Mouse (Mus musculus): ENCODE results near the gene Dnm3. TPM values are rescaled to one million over a fixed set of nuclear protein-coding genes. Genes with fewer than 3 reads are reported as not detected.

Dnm3 gene
- total RNA-seq, 2 experiments from 2014 or later, result 3.4 to 5.9 TPM

DNA sequence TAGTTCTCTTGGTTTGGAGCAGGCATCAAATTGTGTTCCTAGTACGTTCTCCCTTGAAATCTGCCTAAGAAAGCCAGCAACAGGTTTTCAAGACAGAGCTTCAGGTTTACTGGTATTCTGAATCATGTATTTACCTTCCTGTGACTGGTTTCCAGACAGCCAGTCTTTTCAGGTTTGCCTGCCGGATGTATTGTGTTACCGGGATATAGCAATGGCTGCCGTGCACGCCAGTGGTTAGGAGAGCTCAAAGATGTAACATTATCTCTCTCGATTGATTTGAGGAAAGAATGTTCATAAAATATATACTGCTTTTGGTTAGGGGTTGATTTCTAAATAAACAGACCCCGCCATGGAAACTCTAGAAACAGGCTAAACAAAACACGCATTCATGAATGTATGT, 264.8 kb downstream of the Dnm3 start:
- no peak for DNase-seq (ENCODE audit: low spot score)

DNA sequence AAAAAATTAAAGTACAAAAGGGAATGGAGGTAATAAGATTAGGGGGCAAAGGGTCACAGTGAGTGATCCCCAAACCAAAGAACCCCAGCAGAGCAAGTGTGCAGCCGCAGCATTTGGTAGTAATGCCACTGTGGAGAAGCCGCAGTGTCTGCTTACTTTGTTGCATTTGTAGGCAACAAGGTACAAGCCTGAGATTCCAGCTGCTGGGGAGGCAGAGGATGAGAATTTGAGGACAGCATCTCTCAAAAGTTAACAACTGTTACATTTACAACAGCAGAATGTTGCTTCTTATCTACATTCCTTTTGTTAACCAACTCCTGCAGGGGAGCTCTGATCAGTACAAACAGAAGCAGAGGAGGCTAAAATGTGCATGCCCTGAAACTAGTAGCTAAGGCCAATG, 267.3 kb downstream of the Dnm3 start:
- DNase-seq (ENCODE audit: low spot score), result no peak

DNA sequence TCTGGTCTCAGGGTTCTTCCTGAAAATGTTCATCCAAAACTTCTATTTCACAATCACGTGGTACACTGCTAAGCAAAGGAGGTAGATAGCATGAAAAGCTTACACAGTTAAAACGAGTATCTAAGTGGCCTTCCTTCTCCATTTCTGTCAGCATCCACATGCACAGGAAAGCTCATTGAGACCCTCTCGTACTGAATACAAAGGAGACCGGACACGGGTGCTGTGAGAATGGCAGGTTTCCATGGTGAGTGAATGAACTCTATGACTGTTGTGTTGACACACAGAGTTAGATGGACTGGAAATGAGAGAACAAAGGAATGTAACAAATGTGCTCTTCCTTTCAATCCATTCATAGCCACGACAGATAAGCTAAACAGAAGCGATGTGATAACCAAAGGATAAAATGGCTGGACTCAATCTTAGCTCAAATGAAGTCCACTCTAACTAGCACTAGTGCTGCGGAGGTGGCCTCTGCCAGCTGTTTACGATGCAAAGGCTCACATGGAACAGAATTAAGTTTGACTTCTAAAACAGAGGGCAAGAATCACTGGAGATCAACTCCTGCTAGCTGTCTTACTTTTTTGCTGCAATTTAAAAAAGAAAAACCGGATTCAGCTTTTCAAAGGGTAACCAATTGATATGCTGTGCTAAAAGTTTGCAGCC, 268.2 kb downstream of the Dnm3 start:
- DNase-seq (ENCODE audit: low spot score), result no peak

DNA sequence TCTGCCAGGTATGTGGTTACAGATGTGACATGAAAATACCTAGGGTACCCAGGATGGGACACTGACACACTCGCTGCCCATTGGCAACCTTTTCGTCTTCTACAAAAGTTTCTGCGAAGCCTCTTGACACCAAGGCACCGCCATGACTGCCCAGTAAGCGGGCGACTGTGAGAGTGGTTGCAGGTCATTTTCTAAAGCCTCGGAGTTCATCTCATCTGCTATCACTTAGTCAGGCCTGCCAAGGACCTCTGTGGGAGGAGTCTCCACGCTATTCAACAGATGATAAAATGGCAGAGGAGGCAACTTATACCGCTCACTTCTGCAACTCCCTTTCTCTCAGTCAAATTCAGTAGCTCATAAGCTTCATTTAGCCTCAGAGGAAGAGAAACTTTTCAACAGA, 268.8 kb downstream of the Dnm3 start:
- DNase-seq (ENCODE audit: low spot score), result no peak

DNA sequence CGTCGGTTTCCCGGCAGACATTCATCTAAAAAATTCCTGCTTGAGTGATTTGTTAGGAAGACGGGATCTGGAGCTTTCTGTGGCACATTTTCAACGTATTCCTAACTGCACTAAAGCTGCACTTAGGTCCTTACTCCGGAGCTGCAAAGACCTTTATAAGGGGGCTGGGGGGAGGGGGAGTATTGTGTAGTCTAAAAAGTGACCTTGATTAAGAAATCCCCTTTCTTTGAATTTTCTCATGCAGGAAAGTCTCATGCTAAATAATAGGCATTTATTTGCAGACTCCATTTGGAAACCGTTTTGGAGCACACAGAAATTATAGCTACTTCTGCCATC, 270.2 kb downstream of the Dnm3 start:
- no peak for DNase-seq (ENCODE audit: low spot score)

DNA sequence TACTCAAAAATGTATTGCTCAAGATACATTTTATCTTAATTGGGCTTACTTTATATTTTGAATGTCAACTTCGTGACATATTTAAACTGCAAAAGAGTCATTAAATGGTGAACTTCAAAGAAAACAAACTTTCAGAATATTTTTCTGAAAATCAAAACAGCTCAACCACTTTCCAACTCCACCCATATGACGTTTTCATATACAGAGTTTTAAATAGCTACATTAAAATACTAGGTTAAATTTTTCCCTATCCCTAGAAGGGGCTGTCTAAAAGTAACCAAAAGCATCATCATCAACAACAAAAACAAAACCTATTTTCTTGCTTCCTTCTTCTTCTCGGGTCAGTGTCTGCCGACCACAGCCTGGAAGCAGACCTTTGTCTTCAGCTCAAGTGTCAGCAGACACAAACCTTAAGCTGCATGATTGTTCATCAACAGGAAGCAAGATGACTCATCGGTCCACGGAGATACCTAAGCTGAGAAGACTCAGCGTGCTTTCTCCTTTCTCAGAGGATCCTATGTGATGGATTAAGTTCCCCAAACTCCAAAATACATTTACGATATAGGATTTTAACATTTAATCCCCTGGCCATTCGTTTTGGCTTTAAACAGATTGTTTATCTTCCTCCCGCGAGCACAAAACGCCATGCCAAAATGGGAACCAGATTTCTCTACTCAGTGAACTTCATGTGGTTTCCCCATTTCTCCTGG, 270.7 kb downstream of the Dnm3 start:
- DNase-seq (ENCODE audit: low spot score), result peak; percentile 16

DNA sequence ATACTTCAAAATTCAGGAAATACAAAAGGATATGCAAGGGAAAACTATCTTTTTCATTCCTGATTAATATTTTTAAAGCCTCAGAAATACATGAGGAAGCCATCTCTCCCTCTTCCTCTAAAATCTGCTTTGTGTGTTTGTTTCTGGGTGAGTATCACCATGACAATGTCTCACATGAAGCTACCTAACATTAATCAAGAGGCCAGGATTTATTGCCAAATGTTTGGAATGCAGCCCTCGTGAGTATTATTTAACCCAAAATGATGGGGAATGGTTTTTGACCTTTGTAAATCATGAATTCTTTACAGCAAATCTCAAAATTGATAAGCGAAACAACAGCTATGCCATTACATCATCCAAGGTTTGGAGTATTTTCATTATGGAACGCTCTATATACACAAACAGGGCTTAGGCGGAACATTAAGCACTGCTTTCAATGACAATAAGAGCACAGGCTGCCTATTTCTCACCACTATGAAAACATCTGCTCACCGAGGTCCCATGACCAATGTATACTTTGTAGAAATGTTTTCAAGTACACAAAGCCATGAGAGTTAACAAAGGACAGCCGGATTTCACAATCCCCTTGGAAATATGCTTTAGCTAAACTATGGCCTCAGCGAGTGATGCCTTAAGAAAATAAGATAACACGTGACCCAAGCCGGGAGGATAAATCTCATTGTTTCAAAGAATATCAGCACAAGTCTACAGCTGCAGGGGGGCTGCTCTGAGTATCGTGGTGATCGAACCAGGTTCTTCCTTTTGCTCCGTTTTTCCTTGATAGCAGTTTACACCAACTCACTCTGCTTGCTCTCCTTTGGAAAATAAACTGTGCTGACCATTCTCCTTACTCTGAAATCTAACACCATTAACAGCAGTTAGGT, 275.1 kb downstream of the Dnm3 start:
- DNase-seq (ENCODE audit: low spot score), result no peak

DNA sequence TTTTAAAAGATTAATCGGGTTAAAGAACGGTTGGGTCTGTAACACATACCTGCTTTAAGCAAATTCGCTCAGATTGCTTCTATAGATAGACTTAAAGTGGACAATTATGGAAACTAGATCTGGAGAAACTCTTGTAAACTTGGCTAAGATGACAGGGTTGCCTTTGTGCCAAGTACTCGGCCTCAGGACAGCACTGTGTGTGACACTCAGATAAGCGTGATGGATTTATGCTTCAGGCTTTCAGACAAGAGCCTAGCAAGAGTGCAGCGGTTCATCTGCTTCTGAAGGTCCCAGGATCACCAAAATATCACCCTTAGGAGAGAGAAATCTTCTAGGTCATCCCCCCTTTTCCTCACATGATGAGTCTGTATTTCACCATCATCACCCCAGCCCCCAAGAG, 277.4 kb downstream of the Dnm3 start:
- no peak for DNase-seq (ENCODE audit: low spot score)

DNA sequence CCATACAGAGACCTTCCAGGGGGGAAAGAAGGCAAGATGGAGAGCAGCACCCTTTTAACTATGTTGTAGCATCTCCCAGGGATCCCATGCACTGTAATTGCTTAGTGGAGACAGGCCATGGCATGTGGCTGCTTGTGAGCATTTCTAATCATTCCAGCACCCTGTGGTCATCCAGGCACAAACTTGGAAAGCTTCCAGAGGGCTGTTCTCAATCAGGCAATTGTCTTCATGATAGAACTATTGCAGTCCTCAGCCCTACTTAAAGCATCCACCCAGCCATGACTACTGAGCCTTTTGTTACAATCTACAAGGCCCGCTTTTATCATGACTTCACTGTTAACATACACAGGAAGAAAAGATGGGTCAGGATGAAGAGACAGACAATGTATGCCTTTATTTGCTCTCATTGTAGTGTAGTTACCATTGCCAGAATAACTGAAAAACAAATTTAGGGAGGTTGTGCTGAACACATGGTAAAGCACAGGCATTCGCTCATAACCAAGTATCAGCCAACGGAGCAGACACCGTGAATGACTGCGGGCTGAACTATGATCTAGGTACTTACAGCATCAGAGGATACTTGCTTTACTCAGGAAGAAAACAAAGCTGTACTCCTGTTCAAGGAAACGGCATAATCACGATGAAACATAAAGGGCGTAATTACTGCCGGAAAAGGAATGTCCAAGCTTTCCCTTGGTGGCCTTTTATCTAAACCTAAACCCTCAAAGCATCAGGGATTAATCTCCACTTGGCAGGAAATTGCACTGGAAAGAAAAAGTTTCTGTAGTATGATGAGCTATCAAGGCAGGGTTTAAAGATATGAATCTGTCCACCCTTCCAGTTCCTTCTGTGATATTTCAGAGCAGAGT, 280.8 kb downstream of the Dnm3 start:
- DNase-seq (ENCODE audit: low spot score), result no peak

DNA sequence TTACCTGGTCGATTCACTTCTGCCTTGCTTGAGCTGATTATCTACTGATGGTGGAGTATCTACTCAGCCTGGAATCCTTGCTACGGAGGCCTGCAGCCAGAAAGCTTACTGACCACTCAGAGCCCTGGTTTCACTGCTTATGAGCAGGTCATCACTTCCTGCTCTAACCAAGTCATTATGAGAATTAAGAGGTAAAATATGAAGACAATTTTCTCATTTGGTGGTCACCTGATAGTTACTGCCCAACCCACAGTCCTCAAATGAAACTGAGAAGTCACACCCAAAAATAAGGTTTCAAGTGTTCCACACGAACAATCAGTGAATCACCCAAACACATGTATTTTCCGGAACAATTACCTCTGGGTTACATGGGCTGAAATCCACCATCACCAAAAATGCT, 289.1 kb downstream of the Dnm3 start:
- no peak for DNase-seq (ENCODE audit: low spot score)

DNA sequence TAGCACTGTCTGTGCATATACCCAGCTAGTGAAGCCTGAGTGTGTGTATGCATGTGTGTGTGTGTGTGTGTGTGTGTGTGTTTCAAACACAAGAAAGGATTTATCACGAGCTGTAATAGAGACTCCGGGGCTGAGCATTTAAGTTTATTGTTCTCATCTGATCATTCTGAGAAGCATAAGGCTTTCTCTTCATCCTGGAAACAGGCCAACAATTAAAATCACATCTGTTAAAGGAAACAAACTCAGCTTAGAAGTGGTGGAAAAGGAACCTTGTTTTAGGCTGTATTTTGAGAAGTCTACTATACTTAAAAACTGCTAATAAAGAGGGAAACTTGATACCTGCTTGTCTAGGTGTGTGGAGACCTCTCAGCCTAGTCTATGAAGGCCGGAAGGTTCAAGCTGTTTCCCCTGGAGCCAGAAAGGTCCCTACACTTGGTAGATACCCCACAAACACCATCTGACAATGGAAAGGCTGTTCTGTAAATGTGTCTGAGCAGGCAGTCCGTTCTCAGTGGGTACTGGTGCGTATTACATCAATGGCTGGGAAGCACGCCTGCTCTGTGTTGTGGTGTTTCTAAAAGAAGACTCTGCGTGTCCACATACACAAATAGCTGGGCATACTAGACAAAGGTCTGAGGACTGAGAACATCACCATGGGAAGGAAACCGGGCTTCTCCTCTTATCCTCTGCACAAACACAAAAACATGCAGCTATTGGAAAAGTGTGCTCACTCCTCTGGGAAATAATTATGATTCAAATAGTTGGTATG, 290.3 kb downstream of the Dnm3 start:
- peak; percentile 31 for DNase-seq (ENCODE audit: low spot score)

DNA sequence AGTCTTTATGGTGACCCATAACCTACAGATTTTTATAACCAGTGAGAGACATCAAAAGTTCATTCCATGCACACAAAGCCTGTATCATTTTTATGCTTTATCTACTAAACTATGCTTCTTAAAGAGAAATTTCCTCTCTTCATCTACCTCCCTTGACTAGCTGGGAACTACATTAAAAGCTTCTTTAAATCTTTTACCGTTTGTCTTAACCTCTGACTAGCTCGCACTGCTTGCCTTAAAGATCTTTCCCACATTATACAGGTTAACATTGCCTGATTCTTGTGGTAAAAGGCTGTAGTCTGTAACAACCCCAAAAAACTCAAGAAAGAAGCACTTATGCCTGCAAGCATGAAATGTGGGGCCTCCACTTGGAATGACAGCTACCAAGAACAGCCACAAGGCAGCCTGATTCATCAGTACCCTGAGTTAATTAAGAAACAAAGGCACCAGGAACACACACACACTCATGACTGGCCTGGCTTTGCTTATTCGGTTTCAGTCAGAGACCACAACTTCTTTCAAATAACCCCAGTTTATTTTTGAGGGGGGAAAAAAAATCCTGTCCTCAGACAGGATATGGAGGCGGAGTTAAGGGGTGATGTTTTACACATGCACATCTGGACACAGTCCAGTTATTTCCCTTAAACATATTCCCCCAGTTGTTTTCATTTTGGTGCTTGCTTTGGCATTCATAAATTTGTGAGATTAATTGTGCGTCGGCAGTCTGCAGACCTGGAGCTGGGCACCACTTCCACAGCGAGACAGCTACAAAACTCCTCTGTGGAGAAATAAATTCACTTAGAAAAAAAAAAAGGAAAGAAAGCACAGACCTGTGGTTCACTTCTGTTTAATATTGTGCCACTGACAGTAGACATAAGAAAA, 291.1 kb downstream of the Dnm3 start:
- no peak for DNase-seq (ENCODE audit: low spot score)

DNA sequence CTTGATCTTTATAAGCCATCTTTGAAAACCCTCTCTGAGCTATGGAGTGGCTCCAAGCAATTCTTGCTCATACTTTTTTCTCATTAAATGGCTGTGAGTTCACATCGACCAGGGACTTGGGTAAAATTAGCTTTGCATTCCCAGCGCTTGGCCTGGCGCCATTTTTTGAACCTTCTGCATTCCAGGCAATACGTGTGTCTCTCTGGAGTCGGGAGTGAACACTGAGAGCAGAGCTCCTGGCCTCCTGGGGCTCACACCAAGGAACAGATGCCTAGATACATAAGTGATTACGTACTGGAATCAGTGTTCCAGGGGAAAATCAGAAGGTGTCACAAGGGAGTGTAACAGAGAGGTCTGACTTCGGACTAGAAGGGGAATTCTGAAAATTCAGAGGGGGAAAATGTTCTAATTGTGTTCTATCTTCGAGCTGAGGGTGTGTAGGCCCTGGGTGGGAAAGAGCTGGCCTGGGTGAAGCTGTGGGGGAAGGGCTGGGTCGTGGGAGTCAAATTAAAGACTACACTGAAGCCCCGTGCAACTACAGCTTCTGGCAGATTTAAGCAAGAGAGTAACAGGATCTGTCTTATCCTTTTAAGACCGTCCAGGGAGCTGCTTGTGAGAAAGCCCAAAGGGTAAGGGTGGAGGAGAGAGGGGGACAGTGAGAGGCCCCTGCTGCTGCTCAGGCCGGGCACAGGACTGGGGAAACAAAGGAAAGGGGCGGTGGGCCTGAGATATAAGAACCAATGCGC, 293.7 kb downstream of the Dnm3 start:
- DNase-seq (ENCODE audit: low spot score), result peak; percentile 76

DNA sequence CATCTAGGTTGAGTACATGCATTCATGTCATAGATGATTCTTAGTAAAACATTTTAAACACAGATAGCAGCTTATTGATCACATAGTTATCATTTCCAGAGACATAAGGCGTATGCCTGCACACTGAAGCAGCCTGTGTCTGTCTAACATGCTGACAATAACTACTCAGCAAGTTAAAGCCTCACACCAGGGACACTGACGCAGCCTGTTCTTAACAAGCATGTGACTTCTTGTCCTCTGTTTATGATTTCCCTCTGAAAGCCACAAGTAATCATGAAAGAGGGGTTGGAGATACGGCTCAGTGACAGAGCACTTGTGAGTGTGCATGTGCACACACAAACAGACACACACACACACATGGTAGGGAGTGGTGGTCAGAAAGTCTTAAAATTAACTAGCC, 294.4 kb downstream of the Dnm3 start:
- no peak for DNase-seq (ENCODE audit: low spot score)

DNA sequence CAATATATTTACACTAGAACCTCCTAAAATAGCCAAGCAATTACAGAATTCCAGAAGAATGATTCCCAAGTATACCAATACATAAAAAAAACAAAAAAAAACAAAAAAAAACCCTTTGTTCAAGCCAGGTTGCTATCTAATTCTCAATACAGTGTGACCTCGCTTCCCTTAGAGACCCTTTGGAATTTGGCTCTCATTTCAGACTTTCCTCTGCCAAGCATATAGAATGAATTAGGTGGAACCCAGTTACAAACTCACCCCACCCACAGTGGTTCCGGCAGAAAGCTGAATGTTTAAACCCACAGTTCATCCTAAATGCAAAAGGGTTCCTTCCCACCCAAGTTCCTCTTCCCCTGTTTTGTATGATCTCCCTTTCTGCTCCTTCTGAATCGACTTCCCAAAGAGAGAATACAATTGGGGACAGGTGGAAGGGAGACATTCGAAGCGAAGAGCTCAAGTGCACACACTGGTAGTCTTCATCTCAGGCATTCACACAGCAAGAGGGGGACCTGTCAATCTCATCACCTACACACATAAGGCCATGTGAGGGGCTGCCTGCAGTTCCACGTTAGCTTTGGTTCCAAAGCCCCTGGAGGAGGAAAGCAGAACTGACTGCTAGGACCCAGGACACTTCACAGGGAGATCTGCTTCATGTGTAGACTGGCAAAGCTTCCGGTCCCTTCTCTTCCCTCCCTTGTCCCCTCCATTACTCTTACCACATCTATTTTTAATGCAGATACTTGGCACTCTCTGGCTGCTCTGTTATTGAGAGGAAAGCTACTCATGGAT, 296.5 kb downstream of the Dnm3 start:
- no peak for DNase-seq (ENCODE audit: low spot score)

DNA sequence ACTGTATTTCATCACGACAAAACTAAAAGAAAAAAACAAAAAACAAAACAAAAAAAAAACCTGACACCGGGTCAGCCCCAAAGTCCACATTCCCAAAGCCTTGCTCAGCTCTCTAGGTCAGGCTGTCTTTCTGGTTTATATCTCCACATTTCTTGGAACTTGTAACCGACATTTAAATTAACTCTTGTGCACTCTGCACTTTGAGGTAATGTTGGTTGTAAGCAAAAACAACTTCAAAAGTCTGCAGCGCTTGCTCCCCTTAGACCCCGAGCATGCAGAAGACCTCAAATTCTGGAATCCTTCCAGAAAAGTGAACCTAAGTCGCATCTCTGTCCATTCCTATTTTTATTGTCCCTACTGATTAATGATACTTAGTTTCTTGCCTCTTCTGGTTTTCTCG, 297.4 kb downstream of the Dnm3 start:
- DNase-seq (ENCODE audit: low spot score), result no peak

DNA sequence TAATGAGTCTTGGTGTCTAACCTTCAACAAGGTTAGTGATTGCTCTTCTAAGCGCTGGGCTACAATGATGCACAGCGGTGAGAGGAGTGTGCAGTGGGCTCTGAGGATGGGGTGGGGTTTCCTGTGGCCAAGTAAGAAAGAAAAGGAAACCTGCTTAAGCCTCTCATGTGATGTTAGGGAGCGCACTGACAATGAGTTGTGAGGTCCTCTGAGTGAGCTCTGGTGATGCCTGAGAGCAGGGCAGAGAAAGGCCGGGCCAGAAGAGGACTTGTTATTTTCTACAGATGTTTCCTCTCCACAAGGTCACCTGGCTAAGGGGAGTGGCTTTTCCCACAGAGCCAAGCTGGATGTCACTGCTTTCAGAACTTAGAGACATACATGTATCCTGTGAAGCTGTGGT, 298.4 kb downstream of the Dnm3 start:
- no peak for DNase-seq (ENCODE audit: low spot score)

DNA sequence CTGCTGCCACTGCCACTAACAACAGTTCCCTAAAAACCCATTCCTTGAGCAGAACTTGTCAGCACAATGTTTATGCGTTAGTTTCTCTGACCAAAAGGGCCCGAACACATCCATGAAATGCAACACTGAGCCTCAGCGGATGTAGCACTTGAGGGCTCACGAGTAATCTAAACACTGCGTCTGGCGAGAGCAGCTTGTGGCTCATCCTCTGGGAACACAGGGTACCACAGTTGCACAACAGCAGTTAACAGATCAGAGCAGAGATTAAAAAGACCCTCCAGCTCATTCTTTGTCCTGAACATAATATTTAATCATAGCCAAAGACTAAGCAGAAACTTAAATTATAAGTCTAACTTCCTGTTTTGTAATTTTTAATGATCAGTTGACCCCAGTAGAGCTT, 305.0 kb downstream of the Dnm3 start:
- no peak for DNase-seq (ENCODE audit: low spot score)
